Mouse (Mus musculus) adrenal gland, postnatal 4 days (tissue): Measurements from ENCODE around the gene Tradd. TPM values are rescaled to one million over a fixed set of nuclear protein-coding genes. Genes with fewer than 3 reads are reported as not detected.

Experiments
- DNase-seq, 2 experiments: peaks; one replicate each; pipeline ENCODE4 v3.0.0; 2021 to 2022; ENCODE audit warnings: low spot score in 2 of 2, mixed read lengths in 2 of 2
- long read RNA-seq, 2 experiments: library from polyadenylated mRNA; stranded (forward); transcript quantifications; one replicate each; pipeline ENCODE4 v2.0.0; 2021
- total RNA-seq, 2 experiments: library from RNA; stranded (reverse); gene quantifications; 2 replicates each; pipeline ENCODE4 v1.2.3; 2021

Tradd gene
- total RNA-seq, result 10 to 100 TPM; 15.9 to 17.4 TPM
- long read RNA-seq, experiment 1, transcript Tradd-201 (5 exons, 1,689 nt), result major isoform, 26 of 36 reads
- long read RNA-seq, experiment 1, partial matches to known transcripts, result 3 of 36 reads
- long read RNA-seq, experiment 1, other reads (novel, unspliced or antisense), result 7 of 36 reads
- long read RNA-seq, experiment 2, transcript Tradd-201 (5 exons, 1,689 nt), result major isoform, 32 of 46 reads
- long read RNA-seq, experiment 2, partial matches to known transcripts, result 2 of 46 reads
- long read RNA-seq, experiment 2, other reads (novel, unspliced or antisense), result 12 of 46 reads

- peak; percentile 40 to 60 for DNase-seq
Observed at GRCm38 (mm10) chr8:105264024-105264982, at the start of gene Tradd, which contains the start of gene Fbxl8. Gene Tradd (minus strand): TSS chr8:105264609. Gene Fbxl8 (plus strand): TSS chr8:105264648.

GRCm38 (mm10) chr8:105313622-105314402 lies 49.4 kb upstream of the Tradd start:
- no peak for DNase-seq

- DNase-seq, result no peak
Observed at GRCm38 (mm10) chr8:105312891-105313481, 48.6 kb upstream of the Tradd start.

GRCm38 (mm10) chr8:105311718-105312117 lies 47.3 kb upstream of the Tradd start:
- DNase-seq, result no peak

- DNase-seq, result no peak
Observed at GRCm38 (mm10) chr8:105310118-105310517, 45.7 kb upstream of the Tradd start.

- no peak for DNase-seq
Observed at GRCm38 (mm10) chr8:105309142-105309847, 44.9 kb upstream of the Tradd start.

GRCm38 (mm10) chr8:105308428-105308827 lies 44.0 kb upstream of the Tradd start:
- no peak for DNase-seq

- DNase-seq, result no peak
Observed at GRCm38 (mm10) chr8:105307670-105308069, 43.3 kb upstream of the Tradd start.

GRCm38 (mm10) chr8:105306146-105306691 lies 41.8 kb upstream of the Tradd start:
- no peak for DNase-seq

- no peak for DNase-seq
Observed at GRCm38 (mm10) chr8:105305211-105306145, 41.1 kb upstream of the Tradd start, which contains the start of gene Elmo3. Gene Elmo3 (plus strand): TSS chr8:105305601.

GRCm38 (mm10) chr8:105304325-105305210 lies 40.2 kb upstream of the Tradd start:
- DNase-seq, result no peak

- no peak for DNase-seq
Observed at GRCm38 (mm10) chr8:105303874-105304273, 39.5 kb upstream of the Tradd start.

- no peak for DNase-seq
Observed at GRCm38 (mm10) chr8:105303396-105303795, 39.0 kb upstream of the Tradd start.

- no peak for DNase-seq
Observed at GRCm38 (mm10) chr8:105299962-105300361, 35.6 kb upstream of the Tradd start.

GRCm38 (mm10) chr8:105298351-105299252 lies 34.2 kb upstream of the Tradd start:
- no peak for DNase-seq

GRCm38 (mm10) chr8:105297511-105298192 lies 33.2 kb upstream of the Tradd start, which contains the start of gene E2f4:
Gene E2f4 (plus strand): TSS chr8:105297663.
- peak; percentile 85 to 88 for DNase-seq
